Mouse (Mus musculus): ENCODE results near the gene Slc25a47. TPM values are rescaled to one million over a fixed set of nuclear protein-coding genes. Genes with fewer than 3 reads are reported as not detected.

The Slc25a47 gene
- polyA plus RNA-seq, 1 experiment from 2014 or later = 6.4 TPM

DNA sequence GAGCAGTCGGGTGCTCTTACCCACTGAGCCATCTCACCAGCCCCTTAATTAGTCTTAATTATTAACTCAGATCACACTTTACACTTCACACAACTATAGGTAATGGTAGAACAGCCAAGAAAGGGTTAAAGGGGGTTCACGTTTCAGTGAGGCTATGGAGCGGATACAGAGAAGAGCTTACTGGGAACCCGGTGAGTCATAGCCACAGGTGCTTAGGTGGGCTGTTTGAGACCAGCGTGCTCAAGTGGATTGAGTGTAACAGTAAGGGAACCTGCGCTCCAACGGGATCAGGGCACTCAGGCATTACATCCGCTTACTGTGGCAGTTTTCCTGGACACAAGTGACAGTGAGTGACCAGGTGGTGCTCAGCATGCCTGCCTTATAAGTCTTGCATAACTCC lies 12.8 kb upstream of the Slc25a47 start:
- no peaks in the 10 kb centered on the region for H3K9me3 ChIP-seq (ENCODE audit: control insufficient read depth, low read length)
- 74% methylated on average over 8 of the region's 8 CpGs for WGBS
- no peak overlapping the region for H3K9ac ChIP-seq (ENCODE audit: low read depth, low read length)
- ATAC-seq = no peak
- H3K36me3 ChIP-seq (ENCODE audit: control insufficient read depth, insufficient read depth, low read length) = peaks cover 6% of the 10 kb centered on the region; the same call in 1 of the 2 replicates
- H3K27ac ChIP-seq (ENCODE audit: low read depth, low read length) = no peak overlapping the region
- no peak overlapping the region for H3K4me3 ChIP-seq (ENCODE audit: low read length)
- H3K4me1 ChIP-seq (ENCODE audit: control insufficient read depth, insufficient read depth, low read depth, low read length) = no peaks in the 10 kb centered on the region; the same call in 1 of the 2 replicates
- no peaks in the 10 kb centered on the region for H3K27me3 ChIP-seq (replicated peaks; ENCODE audit: control insufficient read depth, insufficient read depth, low read length)
- H3K4me2 ChIP-seq (ENCODE audit: low read length) = no peak overlapping the region

DNA sequence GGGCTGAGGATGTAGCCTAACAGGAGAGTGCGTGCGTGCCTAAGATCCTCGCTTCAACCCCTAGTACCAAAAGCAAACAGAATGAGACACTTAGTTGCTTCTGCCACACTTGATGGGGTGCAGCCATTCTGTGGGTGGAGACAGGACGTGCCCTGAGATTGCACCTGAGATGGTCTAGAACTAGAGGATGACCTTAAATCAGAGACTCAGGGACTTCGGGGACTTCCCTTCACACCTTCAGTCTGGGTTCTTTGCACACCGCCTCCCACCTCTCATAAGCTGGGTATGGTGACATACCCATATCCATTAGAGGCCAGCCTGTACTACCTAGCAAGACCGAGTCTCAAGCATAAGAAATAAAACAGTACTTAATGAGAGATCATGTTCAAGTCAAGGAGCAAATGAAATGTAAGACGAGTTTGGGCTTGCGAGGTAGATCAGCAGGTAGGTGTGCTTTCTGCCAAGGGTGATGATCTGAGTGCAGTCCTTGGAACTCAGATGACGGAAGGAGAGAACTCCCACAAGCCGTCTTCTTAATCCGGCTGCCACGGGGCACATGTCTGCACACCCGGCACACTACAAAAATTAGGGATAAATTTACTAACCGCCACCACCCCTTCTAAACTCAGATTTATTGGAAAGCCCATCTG lies 11.5 kb upstream of the Slc25a47 start:
- H3K4me2 ChIP-seq (ENCODE audit: low read length) = no peak overlapping the region
- H3K9ac ChIP-seq (ENCODE audit: low read depth, low read length) = no peak overlapping the region
- no peak for ATAC-seq
- 92% methylated on average over 15 of the region's 15 CpGs for WGBS
- H3K4me1 ChIP-seq (ENCODE audit: control insufficient read depth, insufficient read depth, low read depth, low read length) = no peaks in the 10 kb centered on the region
- H3K27me3 ChIP-seq (replicated peaks; ENCODE audit: control insufficient read depth, insufficient read depth, low read length) = no peaks in the 10 kb centered on the region
- H3K36me3 ChIP-seq (ENCODE audit: control insufficient read depth, insufficient read depth, low read length) = 0 out of 2 replicates have a peak, but pooled peaks cover 7% of the 10 kb centered on the region
- no peak overlapping the region for H3K27ac ChIP-seq (ENCODE audit: low read depth, low read length)
- no peak overlapping the region for H3K4me3 ChIP-seq (ENCODE audit: low read length)
- no peaks in the 10 kb centered on the region for H3K9me3 ChIP-seq (ENCODE audit: control insufficient read depth, low read length)

DNA sequence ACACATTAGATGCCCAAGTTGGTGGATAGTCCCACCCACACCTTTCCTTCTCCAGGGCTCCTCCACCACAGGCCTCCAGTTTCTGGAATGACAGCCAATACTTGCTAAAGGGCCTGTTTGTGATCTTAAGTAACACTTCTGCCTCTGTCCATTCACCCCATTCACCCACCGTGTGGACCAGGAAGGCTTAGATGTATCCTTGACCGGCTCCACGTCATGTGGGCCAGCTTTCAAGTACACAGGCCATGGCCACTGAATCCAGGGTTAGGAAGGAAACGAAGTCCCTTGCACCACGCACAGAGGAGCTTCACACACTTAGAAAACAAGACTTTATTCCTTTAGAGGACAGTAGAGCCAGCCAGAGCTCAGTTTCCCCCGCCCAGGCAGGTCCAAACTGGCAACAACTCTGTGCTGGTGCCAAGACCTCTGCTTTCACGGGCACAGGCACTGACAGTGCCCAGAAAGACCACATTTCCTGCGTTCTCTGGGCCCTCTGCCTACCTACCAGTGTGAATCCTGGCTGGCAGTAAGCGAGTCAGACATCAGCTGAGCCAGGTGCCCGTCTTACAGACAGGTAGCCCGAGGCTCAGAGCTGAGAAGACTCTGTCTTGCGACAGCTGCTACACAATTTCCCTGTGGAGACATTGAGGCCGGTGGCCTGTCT lies 10.2 kb upstream of the Slc25a47 start:
- Histone ChIP-seq H3K4me3 (ENCODE audit: low read length) (no peak overlapping the region), H3K4me1 (ENCODE audit: control insufficient read depth, insufficient read depth, low read depth, low read length) (no peaks in the 10 kb centered on the region), H3K27me3 (replicated peaks; ENCODE audit: control insufficient read depth, insufficient read depth, low read length) (no peaks in the 10 kb centered on the region), H3K9me3 (ENCODE audit: control insufficient read depth, low read length) (no peaks in the 10 kb centered on the region), H3K36me3 (ENCODE audit: control insufficient read depth, insufficient read depth, low read length) (0 out of 2 replicates have a peak, but pooled peaks cover 7% of the 10 kb centered on the region), H3K4me2 (ENCODE audit: low read length) (no peak overlapping the region), H3K27ac (ENCODE audit: low read depth, low read length) (no peak overlapping the region), H3K9ac (ENCODE audit: low read depth, low read length) (no peak overlapping the region)
- no peak for ATAC-seq
- 87% methylated on average over 13 of the region's 13 CpGs for WGBS

DNA sequence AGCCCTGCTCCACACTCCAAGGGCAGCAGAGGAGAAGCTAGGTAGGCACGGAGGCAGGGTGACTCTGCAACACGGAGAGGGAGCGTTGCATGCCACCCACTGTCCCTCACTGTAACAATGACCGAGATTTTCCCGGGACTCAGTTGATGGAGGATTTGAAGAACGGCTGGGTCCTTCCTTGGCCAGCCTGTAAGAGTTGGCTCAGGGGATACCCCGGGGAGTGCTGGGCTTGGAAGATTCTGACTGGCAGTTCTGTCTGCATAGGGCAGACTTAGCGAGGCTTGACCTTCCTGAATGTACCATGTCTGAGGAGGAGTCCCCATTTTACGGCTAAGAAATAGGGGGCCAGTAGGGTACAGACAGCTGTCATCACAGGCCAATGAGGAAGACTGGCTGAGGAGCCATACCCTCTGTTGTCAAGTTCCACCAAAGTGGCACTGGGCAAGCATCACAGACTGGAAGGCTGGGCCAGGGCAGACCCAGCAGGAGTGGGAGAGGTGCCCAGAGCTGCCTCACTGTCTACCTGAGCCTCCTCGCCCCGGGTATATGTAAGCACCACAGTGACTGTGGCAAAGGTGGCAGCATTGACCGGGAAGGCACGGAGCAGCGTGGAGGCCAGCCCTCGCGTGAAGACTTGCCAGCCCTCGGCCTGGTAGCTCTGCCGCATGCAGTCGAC lies 9.4 kb upstream of the Slc25a47 start:
- 95% methylated on average over 19 of the region's 19 CpGs for WGBS
- no peak for ATAC-seq
- no peaks in the 10 kb centered on the region for H3K4me1 ChIP-seq (ENCODE audit: control insufficient read depth, insufficient read depth, low read depth, low read length)
- no peak overlapping the region for H3K9ac ChIP-seq (ENCODE audit: low read depth, low read length)
- H3K9me3 ChIP-seq (ENCODE audit: control insufficient read depth, low read length) = no peaks in the 10 kb centered on the region
- no peak overlapping the region for H3K4me2 ChIP-seq (ENCODE audit: low read length)
- H3K27me3 ChIP-seq (replicated peaks; ENCODE audit: control insufficient read depth, insufficient read depth, low read length) = no peaks in the 10 kb centered on the region
- H3K27ac ChIP-seq (ENCODE audit: low read depth, low read length) = no peak overlapping the region
- H3K4me3 ChIP-seq (ENCODE audit: low read length) = no peak overlapping the region
- H3K36me3 ChIP-seq (ENCODE audit: control insufficient read depth, insufficient read depth, low read length) = 0 out of 2 replicates have a peak, but pooled peaks cover 7% of the 10 kb centered on the region

DNA sequence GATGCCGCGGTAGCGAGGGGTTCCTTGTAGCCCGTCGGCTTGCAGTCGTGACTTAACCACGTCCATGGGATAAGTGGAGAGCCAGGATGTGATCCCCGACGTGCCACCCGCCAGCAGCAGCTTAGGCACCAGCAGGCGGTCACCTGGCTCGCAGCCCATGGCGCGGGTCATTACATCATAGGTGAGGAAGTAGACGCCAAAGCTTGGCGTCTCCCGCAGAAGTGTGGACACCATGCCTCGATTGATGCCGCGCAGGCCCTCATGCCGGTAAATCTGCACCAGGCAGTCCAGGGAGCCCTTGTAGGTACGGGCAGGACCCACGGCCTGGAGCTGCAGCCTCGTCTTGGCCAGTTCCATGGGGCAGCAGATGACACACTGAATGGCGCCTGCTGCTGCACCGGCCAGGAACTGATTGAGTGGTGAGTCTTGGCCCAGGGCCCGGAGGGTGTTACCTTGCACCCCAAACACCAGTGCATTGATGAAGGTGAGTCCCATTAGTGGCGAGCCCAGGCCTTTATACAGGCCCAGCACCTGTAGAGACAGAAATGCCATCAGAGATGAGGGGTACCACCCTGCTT lies 8.8 kb upstream of the Slc25a47 start:
- no peak for ATAC-seq
- Histone ChIP-seq H3K27me3 (replicated peaks; ENCODE audit: control insufficient read depth, insufficient read depth, low read length) (no peaks in the 10 kb centered on the region), H3K36me3 (ENCODE audit: control insufficient read depth, insufficient read depth, low read length) (0 out of 2 replicates have a peak, but pooled peaks cover 7% of the 10 kb centered on the region), H3K4me3 (ENCODE audit: low read length) (no peak overlapping the region), H3K9me3 (ENCODE audit: control insufficient read depth, low read length) (no peaks in the 10 kb centered on the region), H3K4me1 (ENCODE audit: control insufficient read depth, insufficient read depth, low read depth, low read length) (peaks cover 2% of the 10 kb centered on the region; the same call in 1 of the 2 replicates), H3K9ac (ENCODE audit: low read depth, low read length) (no peak overlapping the region), H3K4me2 (ENCODE audit: low read length) (no peak overlapping the region), H3K27ac (ENCODE audit: low read depth, low read length) (no peak overlapping the region)
- 94% methylated on average over 28 of the region's 28 CpGs for WGBS

DNA sequence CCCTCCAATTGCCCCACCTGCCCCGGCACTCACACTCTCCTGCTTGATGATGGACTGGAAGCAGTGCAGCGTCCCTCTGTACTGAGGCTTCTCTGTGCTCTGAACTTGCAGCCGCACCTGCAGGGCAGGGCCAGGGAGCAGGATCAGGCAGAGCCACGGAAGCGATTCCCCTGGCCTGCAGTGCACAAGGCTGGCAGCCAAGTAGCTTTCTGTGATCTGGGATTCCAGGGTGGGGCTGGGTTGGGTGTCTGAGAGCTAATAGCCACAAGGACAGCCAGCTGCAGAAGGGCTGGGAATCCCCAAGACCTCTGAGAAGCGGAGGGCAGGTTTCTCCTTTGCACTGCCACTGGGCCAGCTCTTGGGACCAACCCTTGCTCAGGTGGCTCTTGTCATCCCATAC lies 8.2 kb upstream of the Slc25a47 start:
- H3K9me3 ChIP-seq (ENCODE audit: control insufficient read depth, low read length) = no peaks in the 10 kb centered on the region
- H3K27ac ChIP-seq (ENCODE audit: low read depth, low read length) = no peak overlapping the region
- no peak overlapping the region for H3K9ac ChIP-seq (ENCODE audit: low read depth, low read length)
- H3K4me3 ChIP-seq (ENCODE audit: low read length) = no peak overlapping the region
- no peaks in the 10 kb centered on the region for H3K27me3 ChIP-seq (replicated peaks; ENCODE audit: control insufficient read depth, insufficient read depth, low read length)
- no peak for ATAC-seq
- 0 out of 2 replicates have a peak, but pooled peaks cover 7% of the 10 kb centered on the region for H3K36me3 ChIP-seq (ENCODE audit: control insufficient read depth, insufficient read depth, low read length)
- H3K4me1 ChIP-seq (ENCODE audit: control insufficient read depth, insufficient read depth, low read depth, low read length) = peaks cover 4% of the 10 kb centered on the region; the same call in 1 of the 2 replicates
- WGBS = 93% methylated on average over 6 of the region's 6 CpGs
- H3K4me2 ChIP-seq (ENCODE audit: low read length) = no peak overlapping the region

DNA sequence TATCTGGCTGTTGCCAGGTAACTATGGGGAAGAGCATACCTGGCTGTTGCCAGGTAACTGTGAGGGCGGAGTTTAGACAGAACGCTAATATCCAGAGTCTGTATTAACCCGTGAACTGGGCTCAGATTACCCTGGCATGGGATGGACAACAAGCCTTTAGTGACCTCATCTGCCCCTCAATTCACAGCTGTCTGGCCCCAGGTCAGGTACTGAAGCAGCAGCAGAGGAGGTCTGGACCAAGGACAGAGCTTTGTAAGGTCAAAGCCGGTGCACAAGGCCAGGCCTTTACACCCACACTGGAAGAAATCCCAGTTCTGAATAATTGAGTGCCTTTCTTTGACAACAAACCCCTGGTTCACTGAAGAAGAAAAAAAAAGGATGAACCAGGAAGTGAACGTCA lies 6.2 kb upstream of the Slc25a47 start:
- 82% methylated on average over 5 of the region's 5 CpGs for WGBS
- Histone ChIP-seq H3K36me3 (ENCODE audit: control insufficient read depth, insufficient read depth, low read length) (0 out of 2 replicates have a peak, but pooled peaks cover 7% of the 10 kb centered on the region), H3K4me1 (ENCODE audit: control insufficient read depth, insufficient read depth, low read depth, low read length) (peaks cover 18% of the 10 kb centered on the region), H3K9me3 (ENCODE audit: control insufficient read depth, low read length) (no peaks in the 10 kb centered on the region), H3K27ac (ENCODE audit: low read depth, low read length) (no peak overlapping the region; the same call in 1 of the 2 replicates), H3K4me2 (ENCODE audit: low read length) (no peak overlapping the region), H3K9ac (ENCODE audit: low read depth, low read length) (no peak overlapping the region), H3K4me3 (ENCODE audit: low read length) (no peak overlapping the region), H3K27me3 (replicated peaks; ENCODE audit: control insufficient read depth, insufficient read depth, low read length) (no peaks in the 10 kb centered on the region)
- ATAC-seq = no peak

DNA sequence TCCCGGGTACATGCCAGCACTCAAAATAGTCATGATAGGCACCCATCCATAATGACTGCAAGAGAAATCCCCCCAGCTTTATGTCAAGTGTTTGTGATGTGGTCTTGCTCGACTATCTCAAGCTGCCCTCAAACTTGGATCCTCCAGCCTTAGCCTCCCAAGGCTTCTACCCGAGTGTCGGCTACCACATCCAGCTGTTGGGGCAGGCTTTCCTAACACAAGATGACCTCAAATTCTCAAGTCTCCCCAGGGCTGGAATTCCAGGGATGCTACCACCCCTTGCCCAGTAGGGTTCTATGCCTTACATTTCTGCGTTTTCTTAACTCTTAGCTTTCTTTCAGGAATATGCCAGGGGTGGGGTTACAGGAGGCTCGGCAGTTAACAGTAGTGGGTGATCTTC lies 5.5 kb upstream of the Slc25a47 start:
- H3K4me2 ChIP-seq (ENCODE audit: low read length) = no peak overlapping the region
- H3K27me3 ChIP-seq (replicated peaks; ENCODE audit: control insufficient read depth, insufficient read depth, low read length) = no peaks in the 10 kb centered on the region
- 0 out of 2 replicates have a peak, but pooled peaks cover 7% of the 10 kb centered on the region for H3K36me3 ChIP-seq (ENCODE audit: control insufficient read depth, insufficient read depth, low read length)
- H3K4me3 ChIP-seq (ENCODE audit: low read length) = no peak overlapping the region
- H3K9ac ChIP-seq (ENCODE audit: low read depth, low read length) = no peak overlapping the region
- no peaks in the 10 kb centered on the region for H3K9me3 ChIP-seq (ENCODE audit: control insufficient read depth, low read length)
- ATAC-seq = no peak
- no peak overlapping the region for H3K27ac ChIP-seq (ENCODE audit: low read depth, low read length)
- H3K4me1 ChIP-seq (ENCODE audit: control insufficient read depth, insufficient read depth, low read depth, low read length) = peaks cover 24% of the 10 kb centered on the region
- 87% methylated on average over 6 of the region's 6 CpGs for WGBS

Data from hindbrain, embryonic 16.5 days (tissue).